7 mouse cellular contexts compared by ENCODE assay signal in genomic region chr17:83854284-83854918, GRCm38 (mm10). TPM values are rescaled to one million over a fixed set of nuclear protein-coding genes. Genes with fewer than 3 reads are reported as not detected.
DNase-seq lines count a peak whose midpoint lies in the region; ATAC-seq and TF ChIP-seq lines count a peak whose summit lies in the region.

No protein-coding gene starts in this region.

- no peak for TF ChIP-seq EP300 in stomach, postnatal 0 days (optimal IDR thresholded peaks at IDR 0.05)

- no peak overlapping the region for H3K27ac ChIP-seq in stomach, postnatal 0 days (replicated peaks)

- peak overlapping the region; percentile 28 for H3K4me3 ChIP-seq in lung, adult 2 months (replicated peaks; ENCODE audit: extremely low read depth, low read depth, low read length)
- H3K4me3 ChIP-seq in stomach, postnatal 0 days (ENCODE audit: low read depth, low read length): no peak overlapping the region

- TF ChIP-seq CTCF in lung, adult 2 months (IDR thresholded peaks at IDR 0.05; ENCODE audit: insufficient read depth, low read length): no peak
- TF ChIP-seq CTCF in stomach, postnatal 0 days (IDR thresholded peaks at IDR 0.05; ENCODE audit: low read depth): no peak

- WGBS in lung, adult 2 months: 42% methylated on average over 12 of the region's 12 CpGs
- WGBS in stomach, postnatal 0 days: 36% methylated on average over 12 of the region's 12 CpGs

- peak; percentile 47 to 53 for DNase-seq in lung, adult 18-20 months
- DNase-seq in lung, postnatal 14 days: no peak
- peak; percentile 69 for DNase-seq in WW6 (ENCODE audit: low read depth, low spot score)
- peak; percentile 33 for DNase-seq in lung, adult 2 months
- peak; percentile 80 for DNase-seq in stomach, postnatal 0 days (ENCODE audit: low spot score)
- no peak for DNase-seq in layer of hippocampus, adult 18-20 months (ENCODE audit: low spot score in 2 of 2)

- no peaks in the 10 kb centered on the region for H3K36me3 ChIP-seq in stomach, postnatal 0 days (ENCODE audit: control insufficient read depth, insufficient read depth, low read length)

- ATAC-seq in erythroid progenitor cell, adult 5-6 weeks (replicated peaks; ENCODE audit: low FRiP score, poor library complexity, severe bottlenecking): peak; percentile 65
- ATAC-seq in stomach, postnatal 0 days (ENCODE audit: low FRiP score, low TSS enrichment): peak; percentile 76

- no peak for TF ChIP-seq POLR2A in lung, adult 2 months (IDR thresholded peaks at IDR 0.05; ENCODE audit: borderline replicate concordance, extremely low read depth, low read depth, low read length)

- peak overlapping the region; percentile 32; the same call in 1 of the 2 replicates for H3K4me2 ChIP-seq in stomach, postnatal 0 days (replicated peaks; ENCODE audit: low read depth)

- H3K4me1 ChIP-seq in lung, adult 2 months (ENCODE audit: control insufficient read depth, insufficient read depth, low read length): no peaks in the 10 kb centered on the region
- no peaks in the 10 kb centered on the region for H3K4me1 ChIP-seq in stomach, postnatal 0 days (replicated peaks; ENCODE audit: control insufficient read depth, insufficient read depth)

- no peaks in the 10 kb centered on the region for H3K9me3 ChIP-seq in stomach, postnatal 0 days (ENCODE audit: control insufficient read depth, low read length)

- no peaks in the 10 kb centered on the region for H3K27me3 ChIP-seq in stomach, postnatal 0 days (ENCODE audit: control insufficient read depth, insufficient read depth, low read length)

- H3K9ac ChIP-seq in stomach, postnatal 0 days (ENCODE audit: low read length): no peak overlapping the region

RNA-seq across cellular contexts. Expression of gene Haao, which starts 6.6 kb away (rescaled TPM):
- total RNA-seq in erythroid progenitor cell, adult 5-6 weeks (2015; ENCODE audit: low replicate concordance): 5.0 and 6.3 TPM in 2 replicates
- 2.7 and 3.0 TPM in 2 replicates for total RNA-seq in erythroid progenitor cell, adult 5-6 weeks (2017; ENCODE audit: low replicate concordance)
- 8.2 and 9.6 TPM in 2 replicates for polyA plus RNA-seq in lung, adult 2 months (2012; rRNA removed)
- polyA plus RNA-seq in stomach, postnatal 0 days (2015; fragmentation: Nextera tagmentation; extraction: Ambion mirVana): 0.13 and 0.36 TPM in 2 replicates
- under 1 TPM in 1 of 2 experiments, not detected in 1; 0.30 TPM for total RNA-seq in layer of hippocampus, adult 18-20 months (2021)

Comparison
In these comparisons a context has a peak if more than half of its experiments do, and no peak if none do; other contexts are left out.
1. DNase-seq: peak in lung, adult 18-20 months (2 of 2), WW6 (single experiment), lung, adult 2 months (single experiment) and stomach, postnatal 0 days (single experiment); none in lung, postnatal 14 days (single experiment) and layer of hippocampus, adult 18-20 months (0 of 2).